Mouse (Mus musculus): ENCODE measurements around the gene Gm45521. TPM values are rescaled to one million over a fixed set of nuclear protein-coding genes. Genes with fewer than 3 reads are reported as not detected.

Gene Gm45521
- polyA plus RNA-seq, 1 experiment = not detected

- TF ChIP-seq CTCF (IDR thresholded peaks at IDR 0.05; ENCODE audit: insufficient read depth, low read length) (no peak), POLR2A (IDR thresholded peaks at IDR 0.05; ENCODE audit: borderline replicate concordance, extremely low read depth, low read depth, low read length) (no peak)
- H3K4me3 ChIP-seq (replicated peaks; ENCODE audit: extremely low read depth, low read depth, low read length) = no peak overlapping the region
- 55% methylated on average over 10 of the region's 10 CpGs for WGBS
- no peaks in the 10 kb centered on the region for H3K4me1 ChIP-seq (ENCODE audit: control insufficient read depth, insufficient read depth, low read length)
- DNase-seq = no peak
Observed at GRCm38 (mm10) chr14:7971889-7972493, 14.9 kb downstream of the Gm45521 start.

- WGBS = 85% methylated on average over 1 of the region's 1 CpGs
- H3K4me3 ChIP-seq (replicated peaks; ENCODE audit: extremely low read depth, low read depth, low read length) = no peak overlapping the region
- TF ChIP-seq POLR2A (IDR thresholded peaks at IDR 0.05; ENCODE audit: borderline replicate concordance, extremely low read depth, low read depth, low read length) (no peak), CTCF (IDR thresholded peaks at IDR 0.05; ENCODE audit: insufficient read depth, low read length) (no peak)
- DNase-seq = no peak
- H3K4me1 ChIP-seq (ENCODE audit: control insufficient read depth, insufficient read depth, low read length) = no peaks in the 10 kb centered on the region
Observed at GRCm38 (mm10) chr14:7974643-7975042, 17.6 kb downstream of the Gm45521 start.

DNA sequence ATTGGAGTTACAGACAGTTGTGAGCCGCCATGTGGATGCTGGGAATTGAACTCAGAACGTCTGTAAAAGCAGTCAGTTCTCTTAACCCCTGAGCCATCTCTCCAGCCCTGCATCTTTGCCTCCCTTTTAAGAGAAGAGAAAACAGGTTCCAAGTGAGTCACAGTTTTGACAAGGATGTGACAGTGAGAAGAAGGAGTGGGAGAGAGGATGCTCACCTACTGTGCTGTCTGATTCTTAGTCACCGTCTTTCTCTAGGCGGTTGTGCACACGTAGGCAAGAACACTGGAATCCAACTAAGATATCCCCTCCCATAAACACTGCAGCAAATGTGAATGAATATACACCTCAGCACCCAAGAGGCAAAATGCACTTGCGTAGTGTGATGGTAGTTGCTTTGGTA lies 18.1 kb downstream of the Gm45521 start:
- TF ChIP-seq POLR2A (IDR thresholded peaks at IDR 0.05; ENCODE audit: borderline replicate concordance, extremely low read depth, low read depth, low read length) = no peak
- no peak for TF ChIP-seq CTCF (IDR thresholded peaks at IDR 0.05; ENCODE audit: insufficient read depth, low read length)
- no peak overlapping the region for H3K4me3 ChIP-seq (replicated peaks; ENCODE audit: extremely low read depth, low read depth, low read length)
- WGBS = 74% methylated on average over 6 of the region's 6 CpGs
- no peaks in the 10 kb centered on the region for H3K4me1 ChIP-seq (ENCODE audit: control insufficient read depth, insufficient read depth, low read length)
- DNase-seq = no peak

DNA sequence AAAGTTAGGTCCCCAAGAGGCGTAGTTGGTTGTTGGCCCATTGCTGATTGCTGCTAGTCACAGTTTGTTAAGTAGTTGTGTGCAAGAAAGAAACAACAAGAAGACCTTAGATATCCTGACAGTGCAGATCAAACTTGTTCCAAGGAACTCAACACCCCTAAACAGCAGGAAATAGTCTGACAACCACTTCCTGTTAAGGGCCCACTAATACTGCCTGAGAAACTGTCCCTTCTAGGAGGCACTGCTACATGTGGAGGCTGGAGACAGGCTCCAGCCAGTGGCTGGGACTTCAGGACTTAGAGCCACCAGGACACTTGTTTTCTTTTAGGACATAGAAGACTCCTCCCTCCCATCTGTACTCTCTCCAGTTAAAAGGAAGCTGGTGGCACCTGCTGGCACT lies 20.4 kb downstream of the Gm45521 start:
- H3K4me3 ChIP-seq (replicated peaks; ENCODE audit: extremely low read depth, low read depth, low read length) = no peak overlapping the region
- no peaks in the 10 kb centered on the region for H3K4me1 ChIP-seq (ENCODE audit: control insufficient read depth, insufficient read depth, low read length)
- WGBS = 98% methylated on average over 1 of the region's 1 CpGs
- DNase-seq = no peak
- TF ChIP-seq POLR2A (IDR thresholded peaks at IDR 0.05; ENCODE audit: borderline replicate concordance, extremely low read depth, low read depth, low read length) (no peak), CTCF (IDR thresholded peaks at IDR 0.05; ENCODE audit: insufficient read depth, low read length) (no peak)

DNA sequence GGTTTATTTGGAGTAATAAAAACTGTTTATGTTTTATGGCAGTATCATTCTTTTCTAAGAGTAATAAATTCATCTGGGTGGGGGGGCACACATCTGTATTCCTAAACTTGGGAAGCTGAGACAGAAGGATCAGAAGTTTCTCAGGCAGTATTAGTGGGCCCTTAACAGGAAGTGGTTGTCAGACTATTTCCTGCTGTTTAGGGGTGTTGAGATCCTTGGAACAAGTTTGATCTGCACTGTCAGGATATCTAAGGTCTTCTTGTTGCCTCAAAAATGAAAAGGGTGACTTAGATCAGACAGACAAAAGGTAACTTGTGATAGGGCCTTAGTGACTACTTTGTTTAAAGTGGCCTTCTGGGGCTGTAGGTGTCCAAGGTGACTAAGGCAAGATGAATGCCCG lies 21.1 kb downstream of the Gm45521 start:
- H3K4me3 ChIP-seq (replicated peaks; ENCODE audit: extremely low read depth, low read depth, low read length) = no peak overlapping the region
- TF ChIP-seq POLR2A (IDR thresholded peaks at IDR 0.05; ENCODE audit: borderline replicate concordance, extremely low read depth, low read depth, low read length) (no peak), CTCF (IDR thresholded peaks at IDR 0.05; ENCODE audit: insufficient read depth, low read length) (no peak)
- H3K4me1 ChIP-seq (ENCODE audit: control insufficient read depth, insufficient read depth, low read length) = no peaks in the 10 kb centered on the region
- DNase-seq = no peak
- 78% methylated on average over 1 of the region's 1 CpGs for WGBS

GRCm38 (mm10) chr14:7981226-7981625 lies 24.1 kb downstream of the Gm45521 start:
- Histone ChIP-seq H3K4me3 (replicated peaks; ENCODE audit: extremely low read depth, low read depth, low read length) (no peak overlapping the region), H3K4me1 (ENCODE audit: control insufficient read depth, insufficient read depth, low read length) (no peaks in the 10 kb centered on the region)
- WGBS = 80% methylated on average over 1 of the region's 1 CpGs
- no peak for DNase-seq
- no peak for TF ChIP-seq POLR2A (IDR thresholded peaks at IDR 0.05; ENCODE audit: borderline replicate concordance, extremely low read depth, low read depth, low read length)
- TF ChIP-seq CTCF (IDR thresholded peaks at IDR 0.05; ENCODE audit: insufficient read depth, low read length) = no peak

GRCm38 (mm10) chr14:7986913-7987312 lies 29.8 kb downstream of the Gm45521 start:
- Histone ChIP-seq H3K4me3 (replicated peaks; ENCODE audit: extremely low read depth, low read depth, low read length) (no peak overlapping the region), H3K4me1 (ENCODE audit: control insufficient read depth, insufficient read depth, low read length) (no peaks in the 10 kb centered on the region)
- no peak for TF ChIP-seq CTCF (IDR thresholded peaks at IDR 0.05; ENCODE audit: insufficient read depth, low read length)
- TF ChIP-seq POLR2A (IDR thresholded peaks at IDR 0.05; ENCODE audit: borderline replicate concordance, extremely low read depth, low read depth, low read length) = no peak
- WGBS = 79% methylated on average over 6 of the region's 6 CpGs
- no peak for DNase-seq

DNA sequence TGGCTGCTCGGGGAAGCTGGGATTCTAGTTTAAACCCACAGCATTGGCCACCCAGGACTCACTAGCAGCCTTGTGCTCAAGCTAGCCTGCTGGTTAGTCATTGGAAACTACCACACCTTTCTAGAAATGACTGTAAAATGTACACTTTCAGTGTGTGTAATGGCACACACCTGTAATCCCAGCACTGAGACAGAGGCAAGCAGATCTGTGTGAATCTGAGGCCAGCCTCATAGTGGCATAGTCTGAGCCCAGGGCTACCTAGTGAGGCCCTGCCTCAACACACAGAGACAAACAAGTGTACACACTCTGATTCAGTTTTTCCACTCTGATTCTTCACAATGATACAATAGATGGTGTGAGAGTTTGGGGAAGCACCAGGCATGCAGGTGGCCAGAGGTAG lies 32.3 kb downstream of the Gm45521 start:
- WGBS = 69% methylated on average over 1 of the region's 1 CpGs
- no peak for TF ChIP-seq POLR2A (IDR thresholded peaks at IDR 0.05; ENCODE audit: borderline replicate concordance, extremely low read depth, low read depth, low read length)
- no peak for TF ChIP-seq CTCF (IDR thresholded peaks at IDR 0.05; ENCODE audit: insufficient read depth, low read length)
- no peaks in the 10 kb centered on the region for H3K4me1 ChIP-seq (ENCODE audit: control insufficient read depth, insufficient read depth, low read length)

DNA sequence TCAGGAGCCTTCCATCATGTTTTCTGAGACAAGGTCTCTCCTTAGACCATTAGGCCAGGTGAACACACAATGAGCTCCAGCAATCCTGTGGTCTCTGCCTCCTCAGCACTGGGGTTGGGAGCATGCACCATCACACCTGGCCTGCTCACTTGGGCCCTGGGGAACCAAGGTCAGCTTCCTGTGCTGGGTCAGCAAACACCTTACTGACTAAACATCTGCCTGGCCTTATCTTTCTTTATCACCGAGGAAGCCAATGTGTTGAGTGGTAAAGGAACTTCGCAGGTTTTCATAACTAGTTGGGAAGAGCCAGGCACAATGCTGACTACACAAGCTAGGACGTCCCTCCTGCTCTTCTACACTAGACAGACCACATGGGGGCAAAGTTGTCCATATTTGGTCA lies 32.9 kb downstream of the Gm45521 start:
- 48% methylated on average over 3 of the region's 3 CpGs for WGBS
- H3K4me3 ChIP-seq (replicated peaks; ENCODE audit: extremely low read depth, low read depth, low read length) = no peak overlapping the region
- H3K4me1 ChIP-seq (ENCODE audit: control insufficient read depth, insufficient read depth, low read length) = no peaks in the 10 kb centered on the region
- TF ChIP-seq POLR2A (IDR thresholded peaks at IDR 0.05; ENCODE audit: borderline replicate concordance, extremely low read depth, low read depth, low read length) (no peak), CTCF (IDR thresholded peaks at IDR 0.05; ENCODE audit: insufficient read depth, low read length) (no peak)
- DNase-seq = no peak

More for the DNA sequence above, 32.3 kb downstream of the Gm45521 start:
- DNase-seq = no peak
- no peak overlapping the region for H3K4me3 ChIP-seq (replicated peaks; ENCODE audit: extremely low read depth, low read depth, low read length)

- 64% methylated on average over 5 of the region's 5 CpGs for WGBS
- TF ChIP-seq POLR2A (IDR thresholded peaks at IDR 0.05; ENCODE audit: borderline replicate concordance, extremely low read depth, low read depth, low read length) (no peak), CTCF (IDR thresholded peaks at IDR 0.05; ENCODE audit: insufficient read depth, low read length) (no peak)
Observed at GRCm38 (mm10) chr14:7991108-7991776, 34.2 kb downstream of the Gm45521 start.

More at GRCm38 (mm10) chr14:7991108-7991776, 34.2 kb downstream of the Gm45521 start:
- Histone ChIP-seq H3K4me3 (replicated peaks; ENCODE audit: extremely low read depth, low read depth, low read length) (no peak overlapping the region), H3K4me1 (ENCODE audit: control insufficient read depth, insufficient read depth, low read length) (no peaks in the 10 kb centered on the region)
- no peak for DNase-seq
